Mouse (Mus musculus) embryonic facial prominence, embryonic 10.5 days (tissue): ENCODE data around the gene Yipf7. TPM values are rescaled to one million over a fixed set of nuclear protein-coding genes. Genes with fewer than 3 reads are reported as not detected.

Experiments used
- DNase-seq: peaks from one replicate; pipeline ENCODE4 v3.0.0-alpha.2; 2017; ENCODE audit warnings: low spot score
- H3K27ac ChIP-seq: fragments of 300-500 bp; sonication (generic); replicated peaks from 2 replicates; pipeline ENCODE4 v1.5.1; 2016; ENCODE audit warnings: mild to moderate bottlenecking
- H3K27me3 ChIP-seq: fragments of 300-500 bp; sonication (generic); replicated peaks from 2 replicates; pipeline ENCODE4 v1.6.1; 2016; ENCODE audit warnings: low read depth, mild to moderate bottlenecking; ENCODE audit not compliant: poor library complexity, severe bottlenecking
- H3K36me3 ChIP-seq: fragments of 300-500 bp; sonication (generic); replicated peaks from 2 replicates; pipeline ENCODE4 v1.6.1; 2016; ENCODE audit warnings: mild to moderate bottlenecking, moderate library complexity
- H3K4me1 ChIP-seq: fragments of 300-500 bp; sonication (generic); 2 replicates; pipeline ENCODE4 v1.6.1; 2016
- H3K4me3 ChIP-seq: fragments of 300-500 bp; sonication (generic); 2 replicates; pipeline ENCODE4 v1.5.1; 2016; ENCODE audit warnings: mild to moderate bottlenecking, moderate library complexity
- H3K9me3 ChIP-seq: fragments of 300-500 bp; sonication (generic); 2 replicates; pipeline ENCODE4 v1.6.1; 2016; ENCODE audit warnings: mild to moderate bottlenecking
- WGBS: fragments of 180-500 bp; shearing (Covaris S2); methylation state at CpG from one replicate; pipeline ENCODE4 v1.1.7; 2016; 5-methylcytosine and 5-hydroxymethylcytosine counted together
- polyA plus RNA-seq: library from polyadenylated mRNA; unstranded; fragments of >200 nt; fragmentation: Nextera tagmentation; extraction: Ambion mirVana; gene quantifications from 2 replicates; pipeline ENCODE4 v1.2.1, GENCODE M21; 2016

The Yipf7 gene
- polyA plus RNA-seq, 1 experiment from 2014 or later = not detected

GRCm38 (mm10) chr5:69467520-69467919 is 74.9 kb downstream of the Yipf7 start:
- Histone ChIP-seq H3K9me3 (no peaks in the 10 kb centered on the region), H3K27me3 (no peaks in the 10 kb centered on the region)
- WGBS = 82% methylated on average over 1 of the region's 1 CpGs

More at GRCm38 (mm10) chr5:69467520-69467919, 74.9 kb downstream of the Yipf7 start:
- Histone ChIP-seq H3K4me1 (no peaks in the 10 kb centered on the region), H3K36me3 (no peaks in the 10 kb centered on the region), H3K4me3 (no peak overlapping the region), H3K27ac (no peak overlapping the region)
- DNase-seq = no peak

Other genes with a start within 250 kb of the Yipf7 start
- 0.58 and 0.66 TPM in 2 replicates for gene Kctd8, start 201.0 kb downstream of the Yipf7 start, polyA plus RNA-seq
- 48.4 and 49.5 TPM in 2 replicates for gene Guf1, start 14.3 kb upstream of the Yipf7 start, polyA plus RNA-seq
- gene Gnpda2, start 49.7 kb upstream of the Yipf7 start, polyA plus RNA-seq = 22.9 and 26.0 TPM in 2 replicates